Mouse (Mus musculus): ENCODE data around the gene Trpv6. TPM values are rescaled to one million over a fixed set of nuclear protein-coding genes. Genes with fewer than 3 reads are reported as not detected.
A peak's percentile ranks its signal among the peaks of the same experiment; 100 is the strongest.

Gene Trpv6
- 10.0 and 10.9 TPM in 2 replicates for polyA plus RNA-seq (2015; fragmentation: Nextera tagmentation; extraction: Ambion mirVana)

- peak within 1 kb of the TSS; percentile 38 for H3K9ac ChIP-seq (ENCODE audit: low read length)
- H3K4me1 ChIP-seq (ENCODE audit: control insufficient read depth, insufficient read depth, low read length), result no peaks in the 10 kb centered on the region
- H3K4me2 ChIP-seq (ENCODE audit: low read depth, low read length), result peak within 1 kb of the TSS; percentile 28
- no peaks in the 10 kb centered on the region for H3K27me3 ChIP-seq (ENCODE audit: control insufficient read depth, insufficient read depth, low read length)
- peak; percentile 69 for ATAC-seq (ENCODE audit: insufficient read depth, low FRiP score)
- no peak within 1 kb of the TSS for H3K27ac ChIP-seq (ENCODE audit: low read length)
- WGBS, result 21% methylated on average over 5 of the region's 5 CpGs
- H3K9me3 ChIP-seq (replicated peaks; ENCODE audit: control insufficient read depth, low read length), result no peaks in the 10 kb centered on the region
- peak within 1 kb of the TSS; percentile 32 for H3K4me3 ChIP-seq (replicated peaks; ENCODE audit: low read length)
- no peaks in the 10 kb centered on the region for H3K36me3 ChIP-seq (ENCODE audit: control insufficient read depth, insufficient read depth, low read length)
These were observed at the start of gene Trpv6 for GRCm38 (mm10) chr6:41636178-41636577. TSS of gene Trpv6 (minus strand) at chr6:41636405.

- H3K4me2 ChIP-seq (ENCODE audit: low read depth, low read length), result no peak overlapping the region
- no peak overlapping the region for H3K9ac ChIP-seq (ENCODE audit: low read length)
- H3K9me3 ChIP-seq (replicated peaks; ENCODE audit: control insufficient read depth, low read length), result no peaks in the 10 kb centered on the region
- no peak overlapping the region for H3K27ac ChIP-seq (ENCODE audit: low read length)
- WGBS, result 81% methylated on average over 3 of the region's 3 CpGs
- ATAC-seq (ENCODE audit: insufficient read depth, low FRiP score), result no peak
- H3K27me3 ChIP-seq (ENCODE audit: control insufficient read depth, insufficient read depth, low read length), result no peaks in the 10 kb centered on the region
- H3K36me3 ChIP-seq (ENCODE audit: control insufficient read depth, insufficient read depth, low read length), result no peaks in the 10 kb centered on the region
- no peak overlapping the region for H3K4me3 ChIP-seq (replicated peaks; ENCODE audit: low read length)
- H3K4me1 ChIP-seq (ENCODE audit: control insufficient read depth, insufficient read depth, low read length), result no peaks in the 10 kb centered on the region
These were observed 49.4 kb upstream of the Trpv6 start for GRCm38 (mm10) chr6:41685596-41685995.

GRCm38 (mm10) chr6:41684911-41685310 lies 48.7 kb upstream of the Trpv6 start:
- no peaks in the 10 kb centered on the region for H3K4me1 ChIP-seq (ENCODE audit: control insufficient read depth, insufficient read depth, low read length)
- 76% methylated on average over 5 of the region's 5 CpGs for WGBS

GRCm38 (mm10) chr6:41684131-41684530 lies 47.9 kb upstream of the Trpv6 start, which contains the start of gene Llcfc1:
TSS of gene Llcfc1 (plus strand) at chr6:41684431.
- no peak within 1 kb of the TSS for H3K9ac ChIP-seq (ENCODE audit: low read length)
- H3K27ac ChIP-seq (ENCODE audit: low read length), result no peak within 1 kb of the TSS
- H3K27me3 ChIP-seq (ENCODE audit: control insufficient read depth, insufficient read depth, low read length), result no peaks in the 10 kb centered on the region
- no peaks in the 10 kb centered on the region for H3K9me3 ChIP-seq (replicated peaks; ENCODE audit: control insufficient read depth, low read length)
- no peak for ATAC-seq (ENCODE audit: insufficient read depth, low FRiP score)
- H3K4me2 ChIP-seq (ENCODE audit: low read depth, low read length), result no peak within 1 kb of the TSS
- no peaks in the 10 kb centered on the region for H3K36me3 ChIP-seq (ENCODE audit: control insufficient read depth, insufficient read depth, low read length)
- H3K4me1 ChIP-seq (ENCODE audit: control insufficient read depth, insufficient read depth, low read length), result no peaks in the 10 kb centered on the region
- whole genome bisulfite sequencing, result 93% methylated on average over 2 of the region's 2 CpGs
- no peak within 1 kb of the TSS for H3K4me3 ChIP-seq (replicated peaks; ENCODE audit: low read length)

More at GRCm38 (mm10) chr6:41684911-41685310, 48.7 kb upstream of the Trpv6 start:
- Histone ChIP-seq H3K4me3 (replicated peaks; ENCODE audit: low read length) (no peak overlapping the region), H3K9me3 (replicated peaks; ENCODE audit: control insufficient read depth, low read length) (no peaks in the 10 kb centered on the region), H3K27me3 (ENCODE audit: control insufficient read depth, insufficient read depth, low read length) (no peaks in the 10 kb centered on the region), H3K4me2 (ENCODE audit: low read depth, low read length) (no peak overlapping the region), H3K27ac (ENCODE audit: low read length) (no peak overlapping the region), H3K9ac (ENCODE audit: low read length) (no peak overlapping the region), H3K36me3 (ENCODE audit: control insufficient read depth, insufficient read depth, low read length) (no peaks in the 10 kb centered on the region)
- no peak for ATAC-seq (ENCODE audit: insufficient read depth, low FRiP score)

- Histone ChIP-seq H3K36me3 (ENCODE audit: control insufficient read depth, insufficient read depth, low read length) (no peaks in the 10 kb centered on the region), H3K9ac (ENCODE audit: low read length) (no peak overlapping the region), H3K4me3 (replicated peaks; ENCODE audit: low read length) (no peak overlapping the region), H3K4me2 (ENCODE audit: low read depth, low read length) (no peak overlapping the region), H3K4me1 (ENCODE audit: control insufficient read depth, insufficient read depth, low read length) (no peaks in the 10 kb centered on the region), H3K27me3 (ENCODE audit: control insufficient read depth, insufficient read depth, low read length) (no peaks in the 10 kb centered on the region), H3K27ac (ENCODE audit: low read length) (no peak overlapping the region), H3K9me3 (replicated peaks; ENCODE audit: control insufficient read depth, low read length) (no peaks in the 10 kb centered on the region)
- 73% methylated on average over 5 of the region's 5 CpGs for WGBS
- no peak for ATAC-seq (ENCODE audit: insufficient read depth, low FRiP score)
These were observed 45.5 kb upstream of the Trpv6 start for GRCm38 (mm10) chr6:41681656-41682055.

GRCm38 (mm10) chr6:41680669-41681068 lies 44.5 kb upstream of the Trpv6 start, which contains the start of gene Trpv5:
TSS of gene Trpv5 (minus strand) at chr6:41680769.
- Histone ChIP-seq H3K4me3 (replicated peaks; ENCODE audit: low read length) (no peak within 1 kb of the TSS), H3K4me1 (ENCODE audit: control insufficient read depth, insufficient read depth, low read length) (no peaks in the 10 kb centered on the region), H3K27me3 (ENCODE audit: control insufficient read depth, insufficient read depth, low read length) (no peaks in the 10 kb centered on the region), H3K36me3 (ENCODE audit: control insufficient read depth, insufficient read depth, low read length) (no peaks in the 10 kb centered on the region), H3K27ac (ENCODE audit: low read length) (no peak within 1 kb of the TSS), H3K9me3 (replicated peaks; ENCODE audit: control insufficient read depth, low read length) (no peaks in the 10 kb centered on the region), H3K4me2 (ENCODE audit: low read depth, low read length) (no peak within 1 kb of the TSS), H3K9ac (ENCODE audit: low read length) (no peak within 1 kb of the TSS)
- 68% methylated on average over 1 of the region's 1 CpGs for WGBS
- no peak for ATAC-seq (ENCODE audit: insufficient read depth, low FRiP score)

- Histone ChIP-seq H3K27me3 (ENCODE audit: control insufficient read depth, insufficient read depth, low read length) (no peaks in the 10 kb centered on the region), H3K36me3 (ENCODE audit: control insufficient read depth, insufficient read depth, low read length) (no peaks in the 10 kb centered on the region), H3K4me1 (ENCODE audit: control insufficient read depth, insufficient read depth, low read length) (no peaks in the 10 kb centered on the region), H3K27ac (ENCODE audit: low read length) (no peak overlapping the region), H3K9ac (ENCODE audit: low read length) (no peak overlapping the region), H3K4me2 (ENCODE audit: low read depth, low read length) (no peak overlapping the region), H3K4me3 (replicated peaks; ENCODE audit: low read length) (no peak overlapping the region), H3K9me3 (replicated peaks; ENCODE audit: control insufficient read depth, low read length) (no peaks in the 10 kb centered on the region)
- no peak for ATAC-seq (ENCODE audit: insufficient read depth, low FRiP score)
- WGBS, result 87% methylated on average over 2 of the region's 2 CpGs
These were observed 40.3 kb upstream of the Trpv6 start for GRCm38 (mm10) chr6:41676530-41676929.

GRCm38 (mm10) chr6:41662320-41662719 lies 26.1 kb upstream of the Trpv6 start:
- Histone ChIP-seq H3K9me3 (replicated peaks; ENCODE audit: control insufficient read depth, low read length) (no peaks in the 10 kb centered on the region), H3K9ac (ENCODE audit: low read length) (no peak overlapping the region), H3K4me2 (ENCODE audit: low read depth, low read length) (no peak overlapping the region), H3K27me3 (ENCODE audit: control insufficient read depth, insufficient read depth, low read length) (no peaks in the 10 kb centered on the region), H3K36me3 (ENCODE audit: control insufficient read depth, insufficient read depth, low read length) (no peaks in the 10 kb centered on the region), H3K4me3 (replicated peaks; ENCODE audit: low read length) (no peak overlapping the region), H3K27ac (ENCODE audit: low read length) (no peak overlapping the region), H3K4me1 (ENCODE audit: control insufficient read depth, insufficient read depth, low read length) (no peaks in the 10 kb centered on the region)
- ATAC-seq (ENCODE audit: insufficient read depth, low FRiP score), result no peak; the same call in 1 of the 2 replicates
- 33% methylated on average over 2 of the region's 2 CpGs for whole genome bisulfite sequencing

- Histone ChIP-seq H3K4me1 (ENCODE audit: control insufficient read depth, insufficient read depth, low read length) (no peaks in the 10 kb centered on the region), H3K9me3 (replicated peaks; ENCODE audit: control insufficient read depth, low read length) (no peaks in the 10 kb centered on the region), H3K4me2 (ENCODE audit: low read depth, low read length) (no peak overlapping the region), H3K36me3 (ENCODE audit: control insufficient read depth, insufficient read depth, low read length) (no peaks in the 10 kb centered on the region), H3K9ac (ENCODE audit: low read length) (no peak overlapping the region), H3K27me3 (ENCODE audit: control insufficient read depth, insufficient read depth, low read length) (no peaks in the 10 kb centered on the region), H3K27ac (ENCODE audit: low read length) (no peak overlapping the region), H3K4me3 (replicated peaks; ENCODE audit: low read length) (no peak overlapping the region)
- WGBS, result 55% methylated on average over 1 of the region's 1 CpGs
- ATAC-seq (ENCODE audit: insufficient read depth, low FRiP score), result no peak
These were observed 22.3 kb upstream of the Trpv6 start for GRCm38 (mm10) chr6:41658487-41658886.
